Mouse (Mus musculus) myocyte (in vitro differentiated cells): ENCODE results near the gene Grrp1.

ENCODE experiments used
- MYOD1 ChIP-seq, 3 experiments: IDR thresholded peaks; one replicate each; pipeline ENCODE4 v1.6.1; 2011; ENCODE audit warnings: control low read depth in 2 of 3, low read depth in 2 of 3, mild to moderate bottlenecking in 2 of 3, moderate library complexity in 1 of 3; ENCODE audit not compliant: insufficient read length in 2 of 3, control insufficient read depth in 1 of 3
- POLR2A ChIP-seq: IDR thresholded peaks from one replicate; pipeline ENCODE4 v1.6.1; 2011; ENCODE audit warnings: low read depth, mild to moderate bottlenecking, control low read depth, moderate library complexity; ENCODE audit not compliant: insufficient read length
- POLR2AphosphoS2 ChIP-seq: IDR thresholded peaks from one replicate; pipeline ENCODE4 v1.6.1; 2011; ENCODE audit warnings: low read depth, control low read depth; ENCODE audit not compliant: insufficient read length

- TF ChIP-seq MYOD1 (IDR thresholded peaks at IDR 0.05; ENCODE audit: control insufficient read depth in 1 of 3, insufficient read length in 2 of 3, low read depth in 2 of 3) (no peak), POLR2A (no peak), POLR2AphosphoS2 (no peak)
Measured at GRCm38 (mm10) chr4:134203340-134203896, 50.5 kb downstream of the Grrp1 start.
